Mouse (Mus musculus) intestine, embryonic 16.5 days (tissue): ENCODE measurements at regions not wholly inside any gene's neighbourhood (a gene's known extent, or its start where the extent isn't known, plus 50 kb on each side); places are given as distances from the start of the nearest gene placed in this dataset.
A peak's percentile ranks its signal among the peaks of the same experiment; 100 is the strongest.
"Not testable (repeated sequence)": the region's sequence is repeated elsewhere in the genome, so short reads cannot be mapped to it uniquely, and the experiment has no call there.

Experiments
- ATAC-seq: fragments of 200-750 bp; cut with Nextera tagmentation; 2 replicates; pipeline ENCODE4 v1.8.0; 2017; ENCODE audit warnings: moderate TSS enrichment, moderate library complexity
- H3K27ac ChIP-seq: fragments of 300-500 bp; sonication (generic); 2 replicates; pipeline ENCODE4 v1.5.1; 2014; ENCODE audit warnings: mild to moderate bottlenecking, low read length
- H3K27me3 ChIP-seq: fragments of 300-500 bp; sonication (generic); replicated peaks from 2 replicates; pipeline ENCODE4 v1.6.1; 2014; ENCODE audit warnings: low read length, control low read depth, mixed read lengths; ENCODE audit not compliant: control insufficient read depth, insufficient read depth
- H3K36me3 ChIP-seq: fragments of 300-500 bp; sonication (generic); 2 replicates; pipeline ENCODE4 v1.6.1; 2014; ENCODE audit warnings: low read length, control low read depth; ENCODE audit not compliant: control insufficient read depth, insufficient read depth
- H3K4me1 ChIP-seq: fragments of 300-500 bp; sonication (generic); 2 replicates; pipeline ENCODE4 v1.6.1; 2014; ENCODE audit warnings: low read length, control low read depth, mixed read lengths; ENCODE audit not compliant: control insufficient read depth, insufficient read depth
- H3K4me2 ChIP-seq: fragments of 300-500 bp; sonication (generic); 2 replicates; pipeline ENCODE4 v1.6.1; 2014; ENCODE audit warnings: low read depth, low read length, control low read depth
- H3K4me3 ChIP-seq: fragments of 300-500 bp; sonication (generic); 2 replicates; pipeline ENCODE4 v1.5.1; 2014; ENCODE audit warnings: mild to moderate bottlenecking, low read length
- H3K9ac ChIP-seq: fragments of 300-500 bp; sonication (generic); 2 replicates; pipeline ENCODE4 v1.6.1; 2014; ENCODE audit warnings: low read depth, low read length
- H3K9me3 ChIP-seq: fragments of 300-500 bp; sonication (generic); 2 replicates; pipeline ENCODE4 v1.6.1; 2016; ENCODE audit warnings: low read length, control low read depth; ENCODE audit not compliant: control insufficient read depth
- WGBS: fragments of 180-500 bp; shearing (Covaris S2); extraction: QIAGEN DNeasy Blood & Tissue Kit; methylation state at CpG from one replicate; pipeline ENCODE4 v1.1.7; 2014; 5-methylcytosine and 5-hydroxymethylcytosine counted together

DNA sequence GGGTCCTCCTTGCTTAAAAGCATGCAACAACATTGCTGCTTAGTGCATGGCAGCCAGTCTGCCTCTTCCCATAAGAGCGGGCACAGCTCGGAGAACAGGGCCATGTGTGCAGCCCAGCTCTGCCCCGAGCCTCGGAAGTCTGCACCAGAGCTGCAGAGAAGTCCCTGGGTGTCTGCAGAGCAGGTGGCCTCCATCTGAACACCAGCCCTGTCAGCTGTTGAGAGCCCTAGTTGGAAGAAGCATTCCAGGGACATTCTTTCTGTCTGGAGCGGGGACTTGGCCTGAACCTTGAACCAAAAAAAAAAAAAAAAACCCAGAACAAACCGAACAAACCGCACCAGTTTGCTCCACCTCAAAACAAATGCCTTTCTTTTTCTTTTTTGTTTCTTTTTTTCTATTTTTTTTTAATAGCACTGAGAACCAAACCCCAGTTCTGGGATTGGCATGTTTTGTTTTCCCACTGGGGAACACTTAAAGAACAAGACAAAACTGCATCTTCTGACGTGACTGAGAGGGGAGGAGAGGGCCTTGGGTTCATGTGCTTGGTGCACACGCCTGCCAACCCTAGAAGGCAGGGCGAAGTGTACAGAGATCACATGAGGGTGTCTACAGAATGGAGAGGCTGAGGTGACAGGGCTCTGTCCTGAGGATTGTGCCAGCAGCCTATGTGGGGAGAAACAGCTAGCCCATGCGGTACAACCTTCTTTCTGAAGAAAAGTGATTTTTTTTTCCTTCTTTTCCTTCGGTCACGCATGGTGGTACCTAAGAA, 106.8 kb downstream of the Bod1 start:
- no peaks in the 10 kb centered on the region for H3K27me3 ChIP-seq
- H3K27ac ChIP-seq, result peak overlapping the region; percentile 43
- no peak overlapping the region for H3K4me3 ChIP-seq
- H3K9ac ChIP-seq, result no peak overlapping the region
- ATAC-seq, result peak; percentile 86
- H3K4me2 ChIP-seq, result no peak overlapping the region
- no peaks in the 10 kb centered on the region for H3K36me3 ChIP-seq
- whole genome bisulfite sequencing, result 57% methylated on average over 13 of the region's 13 CpGs
- no peaks in the 10 kb centered on the region for H3K9me3 ChIP-seq
- peaks cover 12% of the 10 kb centered on the region for H3K4me1 ChIP-seq

DNA sequence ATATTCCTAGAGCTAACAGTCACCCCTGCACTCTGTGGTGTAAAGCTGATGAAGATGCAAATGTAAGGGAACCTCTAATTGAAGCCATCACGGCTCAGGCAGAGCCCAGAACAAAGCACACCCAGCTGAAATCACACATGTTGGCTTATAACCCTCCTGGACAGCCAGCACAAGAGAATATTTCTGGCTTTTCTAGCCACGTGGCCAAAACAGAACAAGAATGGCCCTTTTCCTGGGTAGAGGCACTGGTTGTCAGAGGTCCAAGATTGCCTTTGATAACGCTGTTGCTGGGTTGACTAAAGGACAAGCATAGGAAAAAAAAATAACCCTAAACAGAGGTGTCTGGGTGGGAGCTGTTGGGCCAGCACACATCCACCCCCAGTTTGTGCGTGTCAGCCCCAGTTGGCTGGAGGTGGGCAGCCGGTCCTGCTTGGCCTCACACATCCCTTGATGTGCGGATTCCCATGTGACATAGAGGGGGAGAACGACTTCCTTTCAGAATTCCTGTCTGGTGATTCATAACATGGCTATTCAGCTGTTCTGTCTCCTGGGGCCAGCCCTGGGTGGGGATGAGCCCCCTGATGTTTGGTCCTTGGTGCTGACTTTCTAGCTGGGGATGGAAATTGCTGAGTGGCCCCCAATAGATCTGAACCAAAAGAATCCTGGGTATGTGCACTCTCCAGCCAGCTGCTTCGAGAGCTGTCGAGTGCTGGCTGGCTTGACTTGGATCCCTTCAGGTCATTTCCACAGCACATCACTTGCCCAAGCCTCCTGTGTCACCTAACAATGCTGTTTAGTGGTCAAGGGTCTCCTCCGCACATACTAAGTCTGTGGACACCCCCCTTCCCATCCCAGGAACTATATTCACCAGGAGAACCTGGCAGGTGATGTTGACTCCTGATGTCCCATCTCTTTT, 107.6 kb downstream of the Bod1 start:
- H3K9me3 ChIP-seq, result no peaks in the 10 kb centered on the region
- H3K9ac ChIP-seq, result no peak overlapping the region
- peak; percentile 72 for ATAC-seq
- no peaks in the 10 kb centered on the region for H3K27me3 ChIP-seq
- no peak overlapping the region for H3K4me2 ChIP-seq
- H3K27ac ChIP-seq, result peak overlapping the region; percentile 43
- peaks cover 12% of the 10 kb centered on the region for H3K4me1 ChIP-seq
- H3K4me3 ChIP-seq, result no peak overlapping the region
- WGBS, result 46% methylated on average over 10 of the region's 10 CpGs
- no peaks in the 10 kb centered on the region for H3K36me3 ChIP-seq

DNA sequence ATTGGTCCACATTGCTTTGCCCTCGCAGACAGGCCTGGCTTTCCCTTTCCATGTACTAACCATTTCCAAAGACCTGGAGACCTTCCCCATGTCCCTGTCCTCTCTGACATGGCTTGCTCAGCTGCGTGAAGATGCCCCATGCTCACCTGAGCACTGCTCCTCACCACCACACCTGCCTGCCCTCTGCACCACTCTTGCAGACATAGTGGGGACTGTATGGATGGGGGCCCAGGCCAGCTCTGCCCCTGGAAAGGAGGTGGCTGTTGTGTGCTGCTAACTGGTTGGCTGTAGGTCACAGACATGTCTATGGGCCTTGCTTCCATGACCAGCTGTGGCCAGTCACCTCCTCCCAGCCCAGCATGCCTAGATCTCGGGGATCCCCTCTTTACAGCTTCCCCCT, 108.7 kb downstream of the Bod1 start:
- ATAC-seq, result no peak
- H3K4me3 ChIP-seq, result no peak overlapping the region
- no peak overlapping the region for H3K9ac ChIP-seq
- H3K4me2 ChIP-seq, result no peak overlapping the region
- H3K27ac ChIP-seq, result no peak overlapping the region
- H3K4me1 ChIP-seq, result peaks cover 12% of the 10 kb centered on the region
- 82% methylated on average over 3 of the region's 3 CpGs for WGBS
- no peaks in the 10 kb centered on the region for H3K36me3 ChIP-seq
- H3K27me3 ChIP-seq, result no peaks in the 10 kb centered on the region
- H3K9me3 ChIP-seq, result no peaks in the 10 kb centered on the region

GRCm38 (mm10) chr11:31560775-31561174, 110.9 kb downstream of the Bod1 start:
- no peak overlapping the region for H3K27ac ChIP-seq
- 73% methylated on average over 10 of the region's 10 CpGs for WGBS
- H3K4me3 ChIP-seq, result no peak overlapping the region
- H3K36me3 ChIP-seq, result no peaks in the 10 kb centered on the region
- H3K4me1 ChIP-seq, result peaks cover 12% of the 10 kb centered on the region
- H3K9me3 ChIP-seq, result no peaks in the 10 kb centered on the region
- no peak overlapping the region for H3K9ac ChIP-seq
- no peaks in the 10 kb centered on the region for H3K27me3 ChIP-seq
- no peak for ATAC-seq
- no peak overlapping the region for H3K4me2 ChIP-seq

GRCm38 (mm10) chr11:31555042-31555441, 116.6 kb downstream of the Bod1 start:
- H3K4me1 ChIP-seq, result peaks cover 14% of the 10 kb centered on the region; the same call in 1 of the 2 replicates
- H3K4me3 ChIP-seq, result no peak overlapping the region
- no peaks in the 10 kb centered on the region for H3K36me3 ChIP-seq
- no peak overlapping the region for H3K9ac ChIP-seq
- H3K27ac ChIP-seq, result no peak overlapping the region
- no peaks in the 10 kb centered on the region for H3K9me3 ChIP-seq
- H3K4me2 ChIP-seq, result no peak overlapping the region
- 78% methylated on average over 4 of the region's 4 CpGs for WGBS
- no peaks in the 10 kb centered on the region for H3K27me3 ChIP-seq
- ATAC-seq, result no peak

- Histone ChIP-seq H3K4me3 (no peak overlapping the region), H3K27ac (peak overlapping the region; percentile 45), H3K4me1 (peaks cover 14% of the 10 kb centered on the region; the same call in 1 of the 2 replicates), H3K9me3 (no peaks in the 10 kb centered on the region; the same call in 1 of the 2 replicates), H3K36me3 (no peaks in the 10 kb centered on the region), H3K9ac (no peak overlapping the region), H3K27me3 (no peaks in the 10 kb centered on the region), H3K4me2 (no peak overlapping the region)
- WGBS, result 60% methylated on average over 10 of the region's 10 CpGs
- ATAC-seq, result no peak
Observed at GRCm38 (mm10) chr11:31551614-31552271, 119.9 kb downstream of the Bod1 start.

DNA sequence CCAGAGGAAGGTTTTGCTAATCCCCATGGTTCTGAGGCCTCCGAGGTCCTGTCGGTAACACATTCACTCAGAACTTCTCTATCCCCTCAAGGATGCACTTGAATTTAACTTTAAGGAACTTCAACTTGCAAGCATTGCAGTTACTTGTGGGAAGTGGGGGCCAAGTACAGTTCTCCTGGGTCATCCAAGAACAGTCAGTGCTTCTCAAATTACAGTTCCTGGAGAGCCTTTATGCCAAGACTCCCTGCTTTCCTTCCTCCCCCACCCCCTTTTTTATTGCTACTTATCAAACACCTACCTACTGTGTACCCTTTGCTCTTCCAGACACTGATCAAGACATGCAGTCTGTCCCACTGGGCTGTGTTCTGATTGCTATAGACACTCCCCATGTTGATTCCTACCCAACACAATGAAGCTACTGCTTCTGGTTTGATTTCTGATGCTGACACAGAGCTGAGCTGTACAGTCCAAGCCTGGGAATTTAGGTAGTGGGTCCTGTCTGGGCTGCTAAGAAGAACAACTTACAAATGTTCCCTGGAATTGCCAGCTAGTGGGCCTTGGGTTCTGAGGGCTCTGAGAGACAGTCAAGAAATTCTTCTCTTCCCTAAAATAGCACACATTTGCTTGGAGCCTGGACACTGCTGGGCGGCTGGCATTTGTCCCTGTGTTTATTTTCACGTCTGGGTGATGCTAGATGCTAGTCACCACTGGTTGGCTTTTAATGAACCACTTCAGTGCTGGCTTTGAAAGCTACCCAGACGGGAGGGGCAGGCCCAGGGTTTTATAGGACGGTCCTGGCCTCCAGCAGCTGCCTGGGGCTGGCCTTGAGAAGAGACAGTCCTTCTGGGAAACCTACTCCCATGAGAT, 120.7 kb downstream of the Bod1 start:
- no peaks in the 10 kb centered on the region for H3K36me3 ChIP-seq
- H3K4me2 ChIP-seq, result no peak overlapping the region
- H3K27me3 ChIP-seq, result no peaks in the 10 kb centered on the region
- 51% methylated on average over 6 of the region's 6 CpGs for WGBS
- peak overlapping the region; percentile 60 for H3K27ac ChIP-seq
- no peak overlapping the region for H3K4me3 ChIP-seq
- ATAC-seq, result peak; percentile 69
- H3K9me3 ChIP-seq, result no peaks in the 10 kb centered on the region; the same call in 1 of the 2 replicates
- H3K4me1 ChIP-seq, result peaks cover 14% of the 10 kb centered on the region; the same call in 1 of the 2 replicates
- no peak overlapping the region for H3K9ac ChIP-seq

GRCm38 (mm10) chr11:31545514-31545913, 126.2 kb downstream of the Bod1 start:
- not testable (repeated sequence) for H3K9ac ChIP-seq, H3K36me3 ChIP-seq, H3K4me2 ChIP-seq, H3K4me1 ChIP-seq, H3K4me3 ChIP-seq, H3K27me3 ChIP-seq, H3K27ac ChIP-seq, ATAC-seq, H3K9me3 ChIP-seq
- 89% methylated on average over 10 of the region's 10 CpGs for WGBS
